Mouse (Mus musculus): ENCODE results near the gene Gal. TPM values are rescaled to one million over a fixed set of nuclear protein-coding genes. Genes with fewer than 3 reads are reported as not detected.
A peak's percentile ranks its signal among the peaks of the same experiment; 100 is the strongest.

Gal gene
- polyA plus RNA-seq, 1 experiment from 2014 or later: not detected

- Histone ChIP-seq H3K79me2 (ENCODE audit: inconsistent target) (no peaks in the 10 kb centered on the region), H3K36me3 (ENCODE audit: inconsistent target) (no peaks in the 10 kb centered on the region), H3K4me3 (ENCODE audit: inconsistent target) (no peak overlapping the region), H3K27ac (no peak overlapping the region)
- 71% methylated on average over 4 of the region's 4 CpGs for WGBS (ENCODE audit: missing documents)
Measured at GRCm38 (mm10) chr19:3434124-3434523, 19.8 kb upstream of the Gal start.

GRCm38 (mm10) chr19:3431969-3432368, 17.6 kb upstream of the Gal start:
- Histone ChIP-seq H3K79me2 (ENCODE audit: inconsistent target) (no peaks in the 10 kb centered on the region), H3K27ac (no peak overlapping the region), H3K36me3 (ENCODE audit: inconsistent target) (no peaks in the 10 kb centered on the region), H3K4me3 (ENCODE audit: inconsistent target) (no peak overlapping the region)
- WGBS (ENCODE audit: missing documents): 85% methylated on average over 2 of the region's 2 CpGs

GRCm38 (mm10) chr19:3431066-3431465, 16.7 kb upstream of the Gal start:
- Histone ChIP-seq H3K36me3 (ENCODE audit: inconsistent target) (no peaks in the 10 kb centered on the region), H3K79me2 (ENCODE audit: inconsistent target) (no peaks in the 10 kb centered on the region), H3K27ac (no peak overlapping the region), H3K4me3 (ENCODE audit: inconsistent target) (no peak overlapping the region)
- 88% methylated on average over 7 of the region's 7 CpGs for WGBS (ENCODE audit: missing documents)

- WGBS (ENCODE audit: missing documents): 90% methylated on average over 7 of the region's 7 CpGs
Measured at GRCm38 (mm10) chr19:3429156-3429816, 14.9 kb upstream of the Gal start.

GRCm38 (mm10) chr19:3428057-3428830, 13.9 kb upstream of the Gal start:
- Histone ChIP-seq H3K27ac (no peak overlapping the region), H3K4me3 (ENCODE audit: inconsistent target) (no peak overlapping the region), H3K79me2 (ENCODE audit: inconsistent target) (no peaks in the 10 kb centered on the region), H3K36me3 (ENCODE audit: inconsistent target) (no peaks in the 10 kb centered on the region)
- 92% methylated on average over 15 of the region's 15 CpGs for WGBS (ENCODE audit: missing documents)

More at GRCm38 (mm10) chr19:3429156-3429816, 14.9 kb upstream of the Gal start:
- H3K4me3 ChIP-seq (ENCODE audit: inconsistent target): no peak overlapping the region
- H3K27ac ChIP-seq: no peak overlapping the region
- H3K36me3 ChIP-seq (ENCODE audit: inconsistent target): no peaks in the 10 kb centered on the region
- H3K79me2 ChIP-seq (ENCODE audit: inconsistent target): no peaks in the 10 kb centered on the region

GRCm38 (mm10) chr19:3424214-3424613, 9.9 kb upstream of the Gal start:
- H3K27ac ChIP-seq: no peak overlapping the region
- no peaks in the 10 kb centered on the region for H3K36me3 ChIP-seq (ENCODE audit: inconsistent target)
- no peak overlapping the region for H3K4me3 ChIP-seq (ENCODE audit: inconsistent target)
- 89% methylated on average over 2 of the region's 2 CpGs for WGBS (ENCODE audit: missing documents)
- no peaks in the 10 kb centered on the region for H3K79me2 ChIP-seq (ENCODE audit: inconsistent target)

- H3K36me3 ChIP-seq (ENCODE audit: inconsistent target): no peaks in the 10 kb centered on the region
- no peak overlapping the region for H3K4me3 ChIP-seq (ENCODE audit: inconsistent target)
- H3K27ac ChIP-seq: 0 out of 2 replicates have a peak overlapping the region, but pooled peaks have one; percentile 5
- H3K79me2 ChIP-seq (ENCODE audit: inconsistent target): no peaks in the 10 kb centered on the region
- WGBS (ENCODE audit: missing documents): 18% methylated on average over 4 of the region's 4 CpGs
Measured at GRCm38 (mm10) chr19:3422981-3423380, 8.6 kb upstream of the Gal start.

GRCm38 (mm10) chr19:3422488-3422887, 8.1 kb upstream of the Gal start:
- WGBS (ENCODE audit: missing documents): 96% methylated on average over 5 of the region's 6 CpGs
- Histone ChIP-seq H3K4me3 (ENCODE audit: inconsistent target) (no peak overlapping the region), H3K79me2 (ENCODE audit: inconsistent target) (no peaks in the 10 kb centered on the region), H3K36me3 (ENCODE audit: inconsistent target) (no peaks in the 10 kb centered on the region), H3K27ac (0 out of 2 replicates have a peak overlapping the region, but pooled peaks have one; percentile 5)

GRCm38 (mm10) chr19:3419251-3419650, 4.9 kb upstream of the Gal start:
- H3K27ac ChIP-seq: no peak overlapping the region
- WGBS (ENCODE audit: missing documents): 46% methylated on average over 5 of the region's 5 CpGs
- no peaks in the 10 kb centered on the region for H3K79me2 ChIP-seq (ENCODE audit: inconsistent target)
- H3K36me3 ChIP-seq (ENCODE audit: inconsistent target): no peaks in the 10 kb centered on the region
- no peak overlapping the region for H3K4me3 ChIP-seq (ENCODE audit: inconsistent target)

GRCm38 (mm10) chr19:3405531-3406281, 8.6 kb downstream of the Gal start:
- H3K36me3 ChIP-seq (ENCODE audit: inconsistent target): no peaks in the 10 kb centered on the region
- H3K79me2 ChIP-seq (ENCODE audit: inconsistent target): no peaks in the 10 kb centered on the region
- WGBS (ENCODE audit: missing documents): 90% methylated on average over 1 of the region's 1 CpGs
- no peak overlapping the region for H3K4me3 ChIP-seq (ENCODE audit: inconsistent target)
- H3K27ac ChIP-seq: no peak overlapping the region

- Histone ChIP-seq H3K4me3 (ENCODE audit: inconsistent target) (no peak overlapping the region), H3K79me2 (ENCODE audit: inconsistent target) (no peaks in the 10 kb centered on the region), H3K27ac (no peak overlapping the region), H3K36me3 (ENCODE audit: inconsistent target) (no peaks in the 10 kb centered on the region)
- WGBS (ENCODE audit: missing documents): 79% methylated on average over 7 of the region's 7 CpGs
Measured at GRCm38 (mm10) chr19:3404030-3404429, 10.3 kb downstream of the Gal start.

- WGBS (ENCODE audit: missing documents): 91% methylated on average over 6 of the region's 6 CpGs
- no peaks in the 10 kb centered on the region for H3K79me2 ChIP-seq (ENCODE audit: inconsistent target)
- no peak overlapping the region for H3K27ac ChIP-seq
- no peak overlapping the region for H3K4me3 ChIP-seq (ENCODE audit: inconsistent target)
- H3K36me3 ChIP-seq (ENCODE audit: inconsistent target): no peaks in the 10 kb centered on the region
Measured at GRCm38 (mm10) chr19:3402390-3402789, 12.0 kb downstream of the Gal start.

GRCm38 (mm10) chr19:3401943-3402342, 12.4 kb downstream of the Gal start:
- Histone ChIP-seq H3K36me3 (ENCODE audit: inconsistent target) (no peaks in the 10 kb centered on the region), H3K27ac (no peak overlapping the region), H3K4me3 (ENCODE audit: inconsistent target) (no peak overlapping the region), H3K79me2 (ENCODE audit: inconsistent target) (no peaks in the 10 kb centered on the region)
- 43% methylated on average over 7 of the region's 7 CpGs for WGBS (ENCODE audit: missing documents)

- Histone ChIP-seq H3K36me3 (ENCODE audit: inconsistent target) (no peaks in the 10 kb centered on the region), H3K27ac (no peak overlapping the region)
- WGBS (ENCODE audit: missing documents): 52% methylated on average over 7 of the region's 7 CpGs
Measured at GRCm38 (mm10) chr19:3401504-3401903, 12.8 kb downstream of the Gal start.

GRCm38 (mm10) chr19:3400057-3400456, 14.3 kb downstream of the Gal start:
- no peaks in the 10 kb centered on the region for H3K36me3 ChIP-seq (ENCODE audit: inconsistent target)
- no peak overlapping the region for H3K27ac ChIP-seq
- no peaks in the 10 kb centered on the region for H3K79me2 ChIP-seq (ENCODE audit: inconsistent target)
- no peak overlapping the region for H3K4me3 ChIP-seq (ENCODE audit: inconsistent target)
- WGBS (ENCODE audit: missing documents): 94% methylated on average over 4 of the region's 4 CpGs

More at GRCm38 (mm10) chr19:3401504-3401903, 12.8 kb downstream of the Gal start:
- Histone ChIP-seq H3K79me2 (ENCODE audit: inconsistent target) (no peaks in the 10 kb centered on the region), H3K4me3 (ENCODE audit: inconsistent target) (no peak overlapping the region)
